Mouse (Mus musculus) left cerebral cortex, adult 9 months (tissue): ENCODE data around the gene Large1.
"Not testable (repeated sequence)": the region's sequence is repeated elsewhere in the genome, so short reads cannot be mapped to it uniquely, and the experiment has no call there.

Experiments used
- DNase-seq, 2 experiments: peaks; one replicate each; pipeline ENCODE4 v3.0.0; 2022; ENCODE audit warnings: low spot score in 2 of 2

Large1 gene

DNA sequence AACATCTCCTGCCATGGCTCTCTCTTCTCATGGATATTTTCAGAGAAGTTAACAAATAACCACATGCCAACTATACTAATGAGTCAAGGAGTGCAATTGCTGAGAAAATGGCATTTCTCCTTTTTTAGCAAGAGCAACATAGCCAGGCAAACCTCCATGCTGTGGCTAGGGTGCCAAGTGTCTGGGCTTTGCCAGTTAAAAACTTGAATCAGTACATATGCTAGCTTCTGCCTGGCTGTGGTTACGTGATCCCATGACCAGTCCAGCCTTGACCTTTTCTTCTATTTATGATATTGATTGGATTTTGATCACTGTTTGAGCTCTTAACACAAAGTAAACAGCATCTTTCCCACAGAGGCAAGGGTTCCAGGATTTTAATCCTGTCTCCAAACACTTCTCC is 335.7 kb downstream of the Large1 start:
- DNase-seq, result peak in 1 of 2 experiments; percentile 21

DNA sequence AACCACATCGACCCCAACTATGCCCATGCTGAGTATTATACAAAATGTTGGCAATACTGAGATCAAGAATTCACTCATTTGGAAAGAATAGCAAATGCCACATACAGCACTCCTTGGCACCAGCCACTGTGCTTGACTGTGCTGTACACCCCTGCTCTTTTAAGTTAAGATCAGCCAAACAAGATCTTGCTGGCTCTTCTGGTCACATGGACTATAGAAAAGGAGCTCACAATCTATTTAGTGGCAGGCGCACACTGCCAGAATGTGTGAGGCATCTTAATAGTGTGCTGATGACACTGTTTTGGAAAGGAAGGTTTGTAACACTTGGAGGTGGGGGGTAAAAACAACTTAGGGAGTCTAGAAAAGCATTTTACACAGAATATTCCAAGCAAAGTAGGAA is 337.0 kb downstream of the Large1 start:
- no peak for DNase-seq

DNA sequence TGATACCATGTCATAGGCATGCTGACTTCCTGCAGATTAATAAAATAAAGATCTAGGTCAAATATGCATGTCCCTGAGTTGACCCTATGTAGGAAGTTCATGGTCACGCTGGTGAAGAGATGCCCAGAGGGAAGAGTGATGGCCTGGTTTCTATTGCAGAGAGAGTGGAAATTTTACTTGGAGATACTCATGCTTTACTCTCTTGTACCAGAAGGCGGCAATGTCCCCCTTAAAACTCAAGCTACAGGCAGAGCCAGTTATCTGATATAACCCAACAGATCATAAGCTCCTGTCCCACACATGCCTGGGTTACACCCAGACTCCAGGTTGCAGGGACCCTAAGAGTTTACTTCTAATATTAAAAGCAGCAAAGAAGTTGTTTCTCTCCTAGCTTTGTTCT is 345.9 kb downstream of the Large1 start:
- peak in 1 of 2 experiments; percentile 57 for DNase-seq

DNA sequence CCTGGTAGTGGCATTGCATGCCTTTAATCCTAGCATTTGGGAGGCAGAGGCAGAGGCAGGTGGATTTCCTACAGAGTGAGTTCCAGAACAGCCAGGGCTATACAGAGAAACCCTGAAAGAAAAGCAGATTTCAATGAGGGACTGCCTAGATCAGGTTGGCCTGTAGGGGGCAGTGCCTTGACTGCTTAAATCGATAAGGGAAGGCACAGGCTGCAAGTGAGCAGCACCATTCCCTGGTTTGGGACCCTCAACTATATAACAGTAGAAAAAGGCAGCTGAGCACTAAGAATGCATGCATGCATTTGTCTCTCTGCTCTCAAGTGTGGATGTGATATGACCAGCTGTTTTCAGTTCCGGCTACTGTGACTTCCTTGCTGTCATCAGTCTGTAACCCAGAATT is 349.5 kb downstream of the Large1 start:
- DNase-seq, result peak in 1 of 2 experiments; percentile 31

DNA sequence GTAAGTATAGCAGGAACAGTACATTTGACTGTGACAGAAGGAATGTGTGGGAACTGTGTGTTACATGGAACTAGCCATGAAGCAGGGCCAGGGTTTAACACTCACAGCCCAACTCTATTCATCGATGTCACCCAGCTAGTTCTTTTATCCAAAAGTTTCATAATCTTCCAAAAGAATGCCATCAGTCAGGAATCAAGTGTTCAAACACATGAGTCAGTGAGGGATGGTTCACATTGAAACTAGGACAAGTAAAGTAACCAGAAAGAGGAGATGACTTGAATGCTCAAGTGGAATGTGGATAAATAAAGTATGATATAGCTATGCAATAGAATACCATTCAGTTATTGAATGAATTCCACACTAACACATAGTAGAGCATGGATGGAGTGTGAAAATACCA is 359.5 kb downstream of the Large1 start:
- no peak for DNase-seq

DNA sequence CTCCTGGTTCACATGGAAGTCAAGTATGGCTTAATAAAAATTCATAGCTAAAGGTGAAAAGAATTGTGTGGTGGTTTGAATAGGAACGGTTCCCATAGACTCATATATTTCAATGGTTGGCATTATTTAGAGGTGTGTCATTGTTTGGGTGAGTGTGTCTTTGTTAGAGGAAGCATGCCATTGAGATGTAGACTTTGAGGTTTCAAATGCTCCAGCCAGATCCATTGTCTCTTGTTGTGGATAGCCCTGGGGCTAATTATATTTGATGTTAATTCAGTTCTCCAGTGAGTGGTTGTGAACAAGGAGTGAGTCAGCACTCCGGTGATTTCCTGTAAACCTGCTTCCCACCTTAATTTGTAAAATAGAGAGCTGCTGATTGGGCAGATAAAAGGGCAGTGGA is 362.9 kb downstream of the Large1 start:
- DNase-seq, result no peak

DNA sequence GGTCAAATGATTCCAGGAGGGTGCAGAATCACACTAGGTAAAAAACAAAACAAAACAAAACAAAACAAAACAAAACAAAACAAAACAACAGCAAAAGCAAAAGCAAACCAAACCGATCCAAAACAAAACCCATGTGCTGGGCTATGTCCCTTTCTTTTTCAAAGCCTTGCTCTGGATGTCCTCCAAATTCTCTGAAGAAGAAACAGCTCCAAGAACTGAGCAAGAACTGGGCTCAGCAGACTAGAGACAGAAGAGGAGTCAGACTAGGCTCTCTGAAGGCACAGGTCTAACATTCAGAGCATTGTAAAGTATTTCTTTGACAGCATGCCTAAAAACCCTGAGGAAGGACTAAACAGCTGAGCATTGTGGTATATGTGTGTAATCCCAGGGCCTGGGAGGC is 370.5 kb downstream of the Large1 start:
- no peak for DNase-seq

DNA sequence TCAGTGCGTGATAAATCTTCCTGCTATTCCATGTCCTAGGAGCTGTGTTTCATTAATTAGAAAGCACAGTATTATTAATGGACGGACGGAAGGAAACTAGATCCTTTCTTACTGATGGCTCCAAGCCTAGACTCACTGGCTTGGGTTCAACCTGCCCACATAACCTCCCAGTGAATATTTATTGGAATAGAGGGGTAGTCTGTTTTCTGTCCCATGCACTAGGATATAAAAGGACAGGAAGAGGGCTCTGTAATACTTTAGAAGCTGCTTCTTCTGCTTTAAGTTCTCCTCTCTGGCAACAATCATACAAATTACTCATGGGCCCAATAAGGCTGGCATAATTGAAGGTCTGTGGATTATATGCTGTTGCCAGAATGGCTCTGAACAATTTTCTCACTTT is 398.3 kb downstream of the Large1 start:
- no peak for DNase-seq

DNA sequence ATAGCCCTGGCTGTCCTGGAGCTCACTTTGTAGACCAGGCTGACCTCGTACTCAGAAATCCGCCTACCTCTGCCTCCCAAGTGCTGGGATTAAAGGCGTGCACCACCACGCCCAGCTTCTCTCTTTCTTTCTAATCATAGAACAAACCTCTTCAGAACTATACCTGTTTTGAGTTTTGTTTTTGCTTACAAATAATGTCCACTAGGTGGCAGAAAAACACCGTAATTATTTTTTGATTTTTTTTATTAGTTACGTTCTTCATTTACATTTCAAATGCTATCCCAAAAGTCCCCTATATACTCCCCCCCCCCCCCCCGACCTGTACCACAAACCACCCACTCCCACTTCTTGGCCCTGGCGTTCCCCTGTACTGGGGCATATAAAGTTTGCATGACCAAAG is 411.9 kb downstream of the Large1 start:
- not testable (repeated sequence) for DNase-seq

DNA sequence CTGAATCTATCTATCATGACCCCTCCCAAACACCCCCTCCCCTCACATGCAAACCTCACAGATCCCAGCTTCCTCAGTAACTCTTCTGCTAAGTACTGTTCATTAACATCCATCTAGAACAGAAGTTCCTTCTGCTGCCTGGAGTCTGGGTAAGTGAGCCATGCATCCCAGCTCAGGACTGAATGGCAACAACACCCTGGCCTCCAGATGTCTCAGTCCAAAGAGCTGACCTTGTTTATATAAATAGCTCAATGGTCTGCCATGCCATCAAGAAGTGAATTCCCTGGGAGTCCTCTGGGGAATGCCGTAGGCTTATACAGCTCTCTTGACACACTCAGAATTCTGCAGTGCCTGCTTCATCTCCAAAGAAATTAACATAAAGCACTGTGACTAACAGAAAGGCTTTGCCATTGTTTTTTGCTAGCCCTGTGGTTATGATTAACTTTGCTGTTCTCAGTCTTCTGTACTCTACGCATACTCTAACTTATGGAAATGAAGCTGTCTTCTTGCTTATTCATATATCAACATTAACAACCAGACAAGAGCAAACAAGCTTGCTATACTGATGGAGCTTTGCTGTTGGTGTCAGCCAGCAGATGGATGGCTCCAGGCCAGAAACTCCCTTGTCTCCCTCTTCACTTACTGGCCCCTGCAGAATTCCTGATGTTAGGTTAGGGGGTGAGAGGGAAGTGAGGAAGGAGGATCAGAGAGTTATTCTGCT is 434.0 kb downstream of the Large1 start:
- DNase-seq, result no peak

DNA sequence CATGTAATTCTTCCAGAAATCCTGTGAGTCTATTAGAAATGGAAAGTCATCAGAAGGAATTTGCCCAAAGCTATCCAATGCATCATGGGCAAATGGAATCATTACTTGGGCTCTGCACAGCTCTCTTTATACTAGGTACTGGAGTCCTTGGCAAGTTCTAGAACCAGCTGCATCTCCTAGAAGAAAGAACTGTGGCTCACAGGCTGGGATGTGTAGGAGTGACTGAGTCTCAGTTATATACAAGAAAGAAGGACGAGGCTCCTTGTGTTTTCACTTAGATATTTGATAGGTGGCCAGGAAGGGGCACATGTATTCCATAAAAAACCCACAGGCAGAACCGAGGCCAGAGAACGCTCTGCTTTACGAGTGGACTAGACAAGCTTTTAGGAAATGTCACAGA is 447.8 kb downstream of the Large1 start:
- DNase-seq, result no peak

DNA sequence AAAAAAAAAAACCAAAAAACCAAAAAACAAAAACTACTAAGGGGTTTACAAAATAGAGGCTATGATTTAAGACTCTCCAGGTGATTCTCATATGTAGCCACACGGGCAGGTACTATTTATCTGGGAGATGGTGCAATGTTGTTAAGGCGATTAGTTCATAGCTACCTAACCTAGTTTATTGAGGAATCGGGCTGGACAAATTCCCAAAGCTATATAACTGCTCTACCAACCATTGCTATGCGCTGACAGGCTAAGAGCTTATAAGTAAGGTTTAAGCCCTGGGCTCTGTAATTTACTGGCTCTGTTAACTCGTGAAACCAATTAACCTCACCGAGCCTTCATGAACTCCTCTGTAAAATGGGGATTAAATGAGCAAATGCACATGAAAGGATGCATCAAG is 451.7 kb downstream of the Large1 start:
- no peak for DNase-seq

DNA sequence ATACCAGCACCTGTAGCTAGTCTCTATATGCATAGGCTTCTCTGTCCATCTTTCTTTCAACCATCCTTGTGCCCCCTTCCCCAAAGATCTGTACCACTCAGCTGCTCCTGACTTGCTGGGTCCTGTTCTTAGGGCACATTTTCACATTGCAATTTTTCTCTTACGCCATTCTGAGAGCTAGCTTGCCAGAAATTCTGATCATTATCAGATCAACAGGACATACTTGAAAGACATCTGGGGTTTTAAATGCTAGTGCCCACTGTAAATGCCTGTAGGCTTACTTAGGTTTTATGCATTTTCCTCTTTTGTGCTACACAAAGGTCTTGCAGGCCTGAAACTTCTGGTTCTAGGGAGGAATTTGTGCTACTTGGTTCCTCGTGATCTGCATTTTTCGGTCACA is 454.0 kb downstream of the Large1 start:
- DNase-seq, result no peak

DNA sequence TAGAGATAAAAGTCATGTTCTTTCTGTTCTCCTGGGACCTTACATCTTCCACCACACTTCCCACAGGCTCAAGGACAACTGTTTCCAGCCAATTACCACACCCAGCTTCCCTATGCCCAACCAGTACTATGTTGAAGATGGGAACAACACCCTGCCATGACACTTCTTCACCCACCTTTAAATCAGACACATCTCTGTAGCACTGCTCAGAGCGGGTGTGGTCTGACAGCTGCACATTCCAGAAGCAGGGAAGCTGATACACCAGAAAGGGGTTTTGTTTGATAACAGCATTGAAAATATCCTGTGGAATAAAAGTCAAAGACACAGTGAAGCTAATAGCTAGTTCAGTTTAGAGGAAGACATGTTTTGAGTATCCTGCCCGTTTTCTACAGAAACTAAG is 470.3 kb downstream of the Large1 start:
- no peak for DNase-seq

DNA sequence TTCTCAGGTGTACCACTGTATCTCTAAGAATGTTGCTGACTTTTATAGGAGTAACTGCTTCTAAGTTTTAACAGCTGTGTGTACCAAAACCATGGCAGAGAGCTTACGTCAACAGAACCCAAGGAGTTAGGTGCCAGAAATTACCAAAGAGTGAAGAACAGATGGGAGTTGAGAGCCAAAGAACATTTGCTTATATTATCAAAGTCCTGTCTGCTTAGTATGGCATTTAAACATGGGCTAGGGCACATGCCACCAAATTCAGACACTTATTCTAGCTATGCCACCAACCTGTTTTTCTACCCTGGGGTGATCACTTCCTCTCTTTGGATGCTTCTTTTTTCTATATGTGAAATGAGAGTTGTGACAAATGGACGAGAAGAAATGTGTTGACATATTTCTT is 479.9 kb downstream of the Large1 start:
- DNase-seq, result no peak

DNA sequence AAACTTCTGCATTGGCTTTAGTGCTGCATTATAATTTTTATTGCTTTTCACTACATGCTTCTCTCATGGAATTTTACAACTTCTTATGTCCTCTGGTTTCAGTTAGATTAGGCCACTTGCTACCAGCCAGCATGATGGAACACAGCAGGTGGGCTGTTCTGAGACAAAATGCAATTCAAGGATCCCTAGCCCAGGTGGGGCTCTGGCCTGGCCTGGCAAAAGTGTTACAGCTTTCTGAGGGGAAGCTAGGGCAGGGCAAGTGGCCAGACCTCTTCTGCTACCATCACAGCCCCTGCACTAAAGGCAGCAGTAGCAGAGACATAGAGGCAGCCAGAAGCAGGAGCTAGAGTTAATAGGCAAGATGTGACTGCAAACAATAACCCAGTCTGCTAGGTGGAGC is 506.5 kb downstream of the Large1 start:
- no peak for DNase-seq

DNA sequence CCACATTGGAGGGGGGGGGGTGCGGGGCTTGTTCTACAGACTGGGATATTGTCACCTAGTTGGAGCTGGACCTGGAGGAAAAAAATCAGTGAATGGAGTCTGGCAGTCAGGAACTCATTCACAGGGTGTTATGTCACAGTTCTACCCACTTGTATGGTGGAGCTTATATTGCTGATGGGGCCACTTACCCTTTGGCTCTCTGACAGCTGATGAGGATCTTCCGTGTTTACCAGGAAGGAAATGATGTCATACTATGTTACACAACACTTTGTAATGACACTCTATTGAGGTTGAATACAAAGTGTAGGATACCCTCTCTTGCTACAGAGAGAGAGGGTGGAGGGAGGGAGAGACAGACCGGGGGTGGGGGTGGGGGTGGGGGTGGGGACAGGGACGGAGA is 517.5 kb downstream of the Large1 start:
- no peak for DNase-seq

DNA sequence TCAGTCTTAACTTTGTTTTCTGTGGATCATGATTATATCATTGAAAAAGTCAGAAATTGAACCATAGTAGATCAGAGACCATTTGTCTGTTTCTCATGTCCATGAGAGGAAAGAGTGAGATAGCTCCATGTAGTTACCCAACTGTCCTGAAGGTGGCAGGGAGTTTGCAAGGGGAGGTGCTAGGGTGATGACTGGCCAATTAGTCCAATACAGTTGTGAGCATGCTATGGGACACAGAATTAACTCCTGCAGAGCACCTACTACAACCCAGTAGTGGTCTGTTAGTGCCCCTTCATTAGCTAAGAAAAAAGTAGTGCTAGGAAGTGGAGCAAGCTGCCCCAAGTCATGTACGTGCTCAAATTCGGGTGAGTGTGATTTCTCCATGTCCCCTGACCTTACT is 520.2 kb downstream of the Large1 start:
- DNase-seq, result no peak

DNA sequence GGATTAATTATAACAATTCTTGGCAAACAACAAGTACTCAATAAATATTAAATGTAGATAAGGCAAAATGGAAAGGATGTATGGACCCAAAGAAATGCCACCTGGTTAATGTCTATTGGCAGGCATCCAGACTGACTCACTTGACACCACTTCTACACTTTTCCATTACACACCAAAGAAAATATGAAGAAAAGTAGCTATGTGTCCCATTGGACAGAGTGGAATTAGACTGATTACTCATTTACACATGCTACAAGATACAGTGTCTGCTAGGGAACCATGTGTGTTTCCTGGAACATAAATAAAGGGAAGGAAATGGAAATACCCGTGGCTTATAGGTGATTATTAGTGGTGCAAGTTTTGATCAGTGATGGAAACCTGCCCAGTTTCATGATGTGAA is 521.0 kb downstream of the Large1 start:
- DNase-seq, result no peak

DNA sequence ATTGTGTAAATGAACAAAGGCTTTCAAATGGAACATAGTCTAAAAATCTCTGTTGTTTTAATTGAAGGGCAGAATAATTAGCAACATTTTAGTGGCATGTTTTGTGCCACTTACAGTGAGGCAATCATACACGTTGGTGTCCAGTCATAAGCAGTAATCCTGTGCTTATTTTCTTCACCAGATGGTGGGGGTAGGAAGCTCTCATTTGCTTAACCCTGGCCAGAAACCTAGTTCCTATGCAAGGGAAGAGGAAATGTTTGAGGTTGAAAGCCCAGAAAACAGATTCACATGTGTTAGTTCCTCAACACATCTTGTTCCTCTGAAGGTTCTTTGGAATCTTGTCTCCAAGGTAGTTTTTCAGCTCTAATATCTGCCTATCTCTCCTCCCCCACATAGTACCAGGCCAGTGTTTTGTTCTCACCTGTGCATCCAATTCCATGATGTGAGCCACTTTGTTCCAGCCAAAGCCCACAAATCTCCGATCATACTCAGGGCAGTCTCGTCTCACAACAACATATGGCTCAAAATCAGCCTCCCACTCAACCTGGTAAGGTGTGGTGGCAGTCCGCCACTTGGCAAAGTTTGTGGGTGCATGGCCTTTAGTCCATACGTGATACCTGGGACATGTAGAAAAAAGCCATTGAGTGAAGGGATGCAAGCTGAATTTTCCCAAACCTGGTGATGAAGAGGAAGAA is 535.5 kb downstream of the Large1 start:
- no peak for DNase-seq

DNA sequence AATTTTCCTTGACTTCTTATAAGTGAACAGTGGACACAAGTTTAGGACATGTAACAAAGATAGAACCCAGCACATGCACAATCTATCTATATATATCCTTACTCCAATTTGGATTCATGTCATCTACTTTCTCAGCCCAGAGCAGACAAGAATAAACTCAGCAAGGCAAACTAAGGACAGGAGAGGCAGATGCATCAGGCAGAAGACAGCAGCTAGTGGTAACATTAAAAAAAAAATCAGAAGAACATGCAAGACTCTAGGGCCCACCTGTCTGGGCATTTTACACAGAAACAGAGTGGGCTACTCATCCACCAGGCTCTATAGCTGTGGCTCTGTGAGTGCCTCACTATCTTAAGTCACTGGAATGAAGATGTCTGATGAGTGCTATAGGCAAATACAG is 536.7 kb downstream of the Large1 start:
- DNase-seq, result no peak

DNA sequence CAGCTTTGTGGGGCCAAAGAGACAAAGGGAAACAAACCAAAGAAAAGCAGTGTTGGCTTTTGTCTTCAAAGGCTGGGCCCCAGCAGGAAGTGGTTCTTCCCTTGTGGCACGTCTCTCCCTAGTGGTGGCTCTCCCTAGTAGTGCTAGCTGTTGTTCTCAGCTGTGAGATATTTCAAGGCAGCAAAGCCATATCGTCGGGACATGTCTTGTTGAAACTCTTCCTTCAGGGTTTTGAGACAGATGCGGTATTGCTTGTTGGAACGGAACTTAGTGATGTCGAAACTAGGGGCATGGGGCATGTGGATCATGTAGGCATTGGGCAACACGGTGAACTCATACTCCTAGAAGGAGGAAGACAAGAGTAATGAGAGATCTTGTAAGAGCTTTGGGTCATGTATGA is 537.7 kb downstream of the Large1 start:
- peak in 1 of 2 experiments; percentile 5 for DNase-seq

DNA sequence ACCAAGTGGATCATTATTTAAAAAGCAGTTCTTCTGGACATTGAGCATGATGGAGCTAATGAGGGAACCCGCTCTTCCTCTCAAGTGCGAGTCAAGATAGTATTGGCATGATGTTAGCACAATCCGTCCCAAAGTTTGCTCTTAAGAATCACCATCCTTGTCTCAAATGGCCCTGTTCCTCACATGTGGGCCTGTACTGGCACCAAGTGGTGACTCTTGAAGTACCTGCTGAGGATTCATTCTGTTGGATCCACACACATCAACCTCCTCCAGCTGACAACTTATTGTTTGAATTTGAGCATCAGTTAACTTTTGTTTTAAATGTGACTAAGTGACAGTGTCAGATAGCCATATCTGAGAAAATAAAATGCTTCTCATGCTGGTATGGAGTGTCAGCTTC is 540.6 kb downstream of the Large1 start:
- DNase-seq, result no peak

DNA sequence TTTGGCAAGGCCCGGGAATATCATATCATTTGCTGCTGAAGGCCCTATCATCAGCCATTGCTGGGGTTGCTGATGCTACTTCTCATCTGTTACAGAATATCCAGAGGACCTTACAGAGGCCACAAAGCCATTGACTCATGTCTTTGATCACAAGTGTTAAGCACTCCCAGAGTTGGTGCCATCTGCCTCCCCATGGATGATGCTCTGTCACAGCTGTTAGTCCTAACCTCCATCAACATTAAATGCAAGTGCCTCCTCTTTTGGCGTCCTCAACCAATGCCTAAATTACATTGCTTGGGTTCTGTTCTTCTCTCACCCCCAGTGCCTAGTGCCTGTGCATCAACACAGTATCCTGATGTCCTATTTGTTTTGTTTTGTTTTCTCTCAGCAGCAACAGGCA is 551.8 kb downstream of the Large1 start:
- no peak for DNase-seq
